Mouse (Mus musculus): ENCODE results near the gene Tmed2. TPM values are rescaled to one million over a fixed set of nuclear protein-coding genes. Genes with fewer than 3 reads are reported as not detected.

The Tmed2 gene
- polyA plus RNA-seq, 1 experiment, result 39.8 TPM

DNA sequence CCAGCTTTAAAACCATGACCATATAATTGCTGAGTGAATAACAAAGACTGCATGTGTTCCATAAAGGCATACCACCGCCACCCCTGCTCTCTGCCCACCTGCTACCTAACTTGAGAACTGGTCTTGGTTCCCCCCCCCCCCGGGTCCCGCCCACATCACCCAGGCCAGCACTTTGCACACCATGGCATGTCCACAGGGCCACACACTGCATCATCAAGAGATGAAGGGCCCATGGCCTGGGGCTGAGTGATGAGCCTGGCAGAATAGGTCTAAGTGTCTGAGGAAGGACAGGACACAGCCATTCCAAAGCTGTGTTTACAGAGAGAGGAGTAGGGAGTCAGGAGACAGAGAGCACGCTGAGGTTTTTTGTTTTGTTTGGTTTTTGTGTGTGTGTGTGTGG is 12.1 kb upstream of the Tmed2 start:
- H3K27me3 ChIP-seq (ENCODE audit: control insufficient read depth, insufficient read depth, low read length), result no peaks in the 10 kb centered on the region
- no peak overlapping the region for H3K27ac ChIP-seq (ENCODE audit: control insufficient read depth, insufficient read depth, low read depth, low read length)
- TF ChIP-seq POLR2A (IDR thresholded peaks at IDR 0.05; ENCODE audit: control insufficient read depth, low read depth, low read length) (no peak), CTCF (IDR thresholded peaks at IDR 0.05; ENCODE audit: control insufficient read depth, insufficient read depth, insufficient replicate concordance, low read depth, low read length) (no peak)
- H3K4me3 ChIP-seq (ENCODE audit: control insufficient read depth, low read depth, low read length), result no peak overlapping the region
- no peaks in the 10 kb centered on the region for H3K36me3 ChIP-seq (ENCODE audit: control insufficient read depth, insufficient read depth, low read length)
- peaks cover 5% of the 10 kb centered on the region for H3K4me1 ChIP-seq (ENCODE audit: control insufficient read depth, insufficient read depth, low read length)

GRCm38 (mm10) chr5:124528791-124529190 is 11.7 kb upstream of the Tmed2 start:
- Histone ChIP-seq H3K27ac (ENCODE audit: control insufficient read depth, insufficient read depth, low read depth, low read length) (no peak overlapping the region), H3K27me3 (ENCODE audit: control insufficient read depth, insufficient read depth, low read length) (no peaks in the 10 kb centered on the region), H3K36me3 (ENCODE audit: control insufficient read depth, insufficient read depth, low read length) (no peaks in the 10 kb centered on the region), H3K4me1 (ENCODE audit: control insufficient read depth, insufficient read depth, low read length) (peaks cover 5% of the 10 kb centered on the region), H3K4me3 (ENCODE audit: control insufficient read depth, low read depth, low read length) (no peak overlapping the region)
- TF ChIP-seq CTCF (IDR thresholded peaks at IDR 0.05; ENCODE audit: control insufficient read depth, insufficient read depth, insufficient replicate concordance, low read depth, low read length), result no peak
- TF ChIP-seq POLR2A (IDR thresholded peaks at IDR 0.05; ENCODE audit: control insufficient read depth, low read depth, low read length), result no peak

GRCm38 (mm10) chr5:124529191-124529651 is 11.3 kb upstream of the Tmed2 start:
- H3K4me3 ChIP-seq (ENCODE audit: control insufficient read depth, low read depth, low read length), result no peak overlapping the region
- TF ChIP-seq CTCF (IDR thresholded peaks at IDR 0.05; ENCODE audit: control insufficient read depth, insufficient read depth, insufficient replicate concordance, low read depth, low read length) (no peak), POLR2A (IDR thresholded peaks at IDR 0.05; ENCODE audit: control insufficient read depth, low read depth, low read length) (no peak)

DNA sequence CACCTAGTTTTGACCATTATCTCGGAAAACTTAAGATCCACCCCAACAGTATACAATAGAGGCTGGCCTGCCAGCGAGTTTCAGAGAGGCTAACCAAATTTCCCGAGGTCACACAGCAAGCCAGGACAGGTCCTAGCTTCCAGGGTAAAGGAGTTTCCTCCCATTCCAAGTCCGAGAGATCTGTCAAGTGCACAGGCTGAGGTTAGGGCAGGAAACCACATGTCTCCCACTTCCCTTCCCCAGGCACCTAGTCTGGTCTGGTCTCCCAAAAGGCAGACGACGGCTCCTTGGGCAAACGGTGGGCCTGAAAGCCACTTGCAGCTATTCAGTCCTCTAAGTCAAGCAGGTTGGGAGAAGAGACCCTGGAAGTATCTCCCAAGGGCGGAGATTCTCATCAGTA is 10.8 kb upstream of the Tmed2 start:
- Histone ChIP-seq H3K4me1 (ENCODE audit: control insufficient read depth, insufficient read depth, low read length) (peaks cover 5% of the 10 kb centered on the region), H3K27ac (ENCODE audit: control insufficient read depth, insufficient read depth, low read depth, low read length) (no peak overlapping the region), H3K4me3 (ENCODE audit: control insufficient read depth, low read depth, low read length) (no peak overlapping the region), H3K36me3 (ENCODE audit: control insufficient read depth, insufficient read depth, low read length) (no peaks in the 10 kb centered on the region), H3K27me3 (ENCODE audit: control insufficient read depth, insufficient read depth, low read length) (no peaks in the 10 kb centered on the region)
- no peak for TF ChIP-seq CTCF (IDR thresholded peaks at IDR 0.05; ENCODE audit: control insufficient read depth, insufficient read depth, insufficient replicate concordance, low read depth, low read length)
- TF ChIP-seq POLR2A (IDR thresholded peaks at IDR 0.05; ENCODE audit: control insufficient read depth, low read depth, low read length), result no peak

More at GRCm38 (mm10) chr5:124529191-124529651, 11.3 kb upstream of the Tmed2 start:
- H3K27me3 ChIP-seq (ENCODE audit: control insufficient read depth, insufficient read depth, low read length), result no peaks in the 10 kb centered on the region
- H3K27ac ChIP-seq (ENCODE audit: control insufficient read depth, insufficient read depth, low read depth, low read length), result no peak overlapping the region
- H3K4me1 ChIP-seq (ENCODE audit: control insufficient read depth, insufficient read depth, low read length), result peaks cover 5% of the 10 kb centered on the region
- no peaks in the 10 kb centered on the region for H3K36me3 ChIP-seq (ENCODE audit: control insufficient read depth, insufficient read depth, low read length)

DNA sequence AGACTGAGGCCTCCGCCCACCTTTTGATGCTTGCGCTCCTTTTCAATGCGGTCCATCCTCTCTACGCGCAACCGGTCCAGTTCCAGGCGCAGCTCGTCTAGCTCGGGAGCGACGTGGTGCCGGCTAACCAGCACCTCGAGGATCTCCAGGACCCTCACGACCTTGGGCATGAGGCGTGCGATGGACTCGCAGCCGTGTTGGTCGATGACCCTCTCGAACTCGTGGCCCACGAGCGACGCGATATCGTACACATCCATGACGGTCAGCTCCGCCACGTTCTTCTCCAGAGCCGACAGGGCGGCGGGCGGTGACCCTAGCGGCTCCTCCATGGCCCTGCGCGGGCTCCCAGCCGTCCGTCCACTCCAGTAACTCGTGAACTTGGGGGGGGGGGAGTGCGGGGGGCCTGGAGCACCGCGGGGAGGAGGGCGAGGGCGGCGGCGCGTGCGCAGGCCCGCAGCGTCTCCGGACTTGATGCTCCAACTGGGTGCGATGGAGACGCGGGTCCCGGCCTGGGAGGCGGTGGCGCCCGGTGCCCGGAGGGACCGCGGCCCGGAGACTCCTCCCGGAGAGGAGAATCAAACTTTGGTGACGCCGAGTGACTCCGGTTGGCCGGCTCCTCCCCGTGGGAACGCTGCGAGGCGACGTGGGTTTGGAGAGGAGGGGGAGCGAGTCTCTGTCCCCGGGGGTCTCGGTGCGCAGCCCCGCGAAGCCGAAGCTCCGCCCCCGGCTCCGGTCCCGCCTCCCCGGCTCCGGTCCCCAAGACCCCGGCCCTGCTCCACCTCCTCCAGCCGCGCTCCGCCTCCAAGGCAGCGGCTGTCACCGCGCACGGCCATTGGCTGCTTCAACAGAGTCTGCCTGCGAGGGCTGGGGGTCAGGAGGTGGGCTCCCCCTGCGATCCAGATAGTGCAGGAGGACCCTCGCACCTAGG is 9.6 kb upstream of the Tmed2 start, which contains the start of gene Rilpl1:
Gene Rilpl1, minus strand, starts transcription at position 737 of the 928 bp plus-strand sequence.
- H3K36me3 ChIP-seq (ENCODE audit: control insufficient read depth, insufficient read depth, low read length), result no peaks in the 10 kb centered on the region
- peak within 1 kb of the TSS; percentile 83 for H3K4me3 ChIP-seq (ENCODE audit: control insufficient read depth, low read depth, low read length)
- no peaks in the 10 kb centered on the region for H3K27me3 ChIP-seq (ENCODE audit: control insufficient read depth, insufficient read depth, low read length)
- peaks cover 5% of the 10 kb centered on the region for H3K4me1 ChIP-seq (ENCODE audit: control insufficient read depth, insufficient read depth, low read length)
- H3K27ac ChIP-seq (ENCODE audit: control insufficient read depth, insufficient read depth, low read depth, low read length), result peak within 1 kb of the TSS; percentile 51
- TF ChIP-seq POLR2A (IDR thresholded peaks at IDR 0.05; ENCODE audit: control insufficient read depth, low read depth, low read length), result no peak

- H3K27ac ChIP-seq (ENCODE audit: control insufficient read depth, insufficient read depth, low read depth, low read length), result peak overlapping the region; percentile 51
- peaks cover 5% of the 10 kb centered on the region for H3K4me1 ChIP-seq (ENCODE audit: control insufficient read depth, insufficient read depth, low read length)
- peak overlapping the region; percentile 83 for H3K4me3 ChIP-seq (ENCODE audit: control insufficient read depth, low read depth, low read length)
- H3K27me3 ChIP-seq (ENCODE audit: control insufficient read depth, insufficient read depth, low read length), result no peaks in the 10 kb centered on the region
- TF ChIP-seq POLR2A (IDR thresholded peaks at IDR 0.05; ENCODE audit: control insufficient read depth, low read depth, low read length) (no peak), CTCF (IDR thresholded peaks at IDR 0.05; ENCODE audit: control insufficient read depth, insufficient read depth, insufficient replicate concordance, low read depth, low read length) (no peak)
- H3K36me3 ChIP-seq (ENCODE audit: control insufficient read depth, insufficient read depth, low read length), result no peaks in the 10 kb centered on the region
Measured at GRCm38 (mm10) chr5:124531583-124531930, 8.9 kb upstream of the Tmed2 start.

DNA sequence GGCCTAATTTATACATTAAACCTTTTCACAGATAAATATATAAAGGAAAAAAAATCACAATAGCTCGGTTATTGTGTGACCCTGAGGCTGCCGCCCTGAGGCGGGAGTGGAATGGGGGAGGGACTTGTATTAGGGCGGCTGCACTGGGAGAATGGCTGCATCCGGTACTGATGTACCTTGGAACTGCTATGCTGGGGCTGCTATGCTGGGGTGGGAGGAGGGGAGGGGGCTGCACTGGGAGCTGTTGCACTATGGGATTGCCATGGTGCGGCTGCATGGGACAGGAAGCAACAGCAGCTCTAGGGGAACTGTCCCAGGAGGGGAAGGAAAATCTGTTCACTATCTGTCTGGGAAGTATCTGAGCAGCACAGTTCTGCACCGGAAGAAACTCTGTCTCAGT is 8.0 kb upstream of the Tmed2 start:
- no peaks in the 10 kb centered on the region for H3K27me3 ChIP-seq (ENCODE audit: control insufficient read depth, insufficient read depth, low read length)
- H3K4me3 ChIP-seq (ENCODE audit: control insufficient read depth, low read depth, low read length), result no peak overlapping the region
- TF ChIP-seq POLR2A (IDR thresholded peaks at IDR 0.05; ENCODE audit: control insufficient read depth, low read depth, low read length) (no peak), CTCF (IDR thresholded peaks at IDR 0.05; ENCODE audit: control insufficient read depth, insufficient read depth, insufficient replicate concordance, low read depth, low read length) (no peak)
- H3K4me1 ChIP-seq (ENCODE audit: control insufficient read depth, insufficient read depth, low read length), result peaks cover 10% of the 10 kb centered on the region
- no peaks in the 10 kb centered on the region for H3K36me3 ChIP-seq (ENCODE audit: control insufficient read depth, insufficient read depth, low read length)
- H3K27ac ChIP-seq (ENCODE audit: control insufficient read depth, insufficient read depth, low read depth, low read length), result no peak overlapping the region
